Mouse (Mus musculus): ENCODE results near the gene D930048N14Rik.

GRCm38 (mm10) chr11:51649111-51649888 is 1.5 kb upstream of the D930048N14Rik start:
- TF ChIP-seq CTCF (IDR thresholded peaks at IDR 0.05; ENCODE audit: low read depth) (no peak), EP300 (IDR thresholded peaks at IDR 0.05; ENCODE audit: low read depth) (no peak)

All from heart, postnatal 0 days (tissue).